Mouse (Mus musculus) neural tube, embryonic 14.5 days (tissue): Measurements from ENCODE around the gene 5730596B20Rik. TPM values are rescaled to one million over a fixed set of nuclear protein-coding genes. Genes with fewer than 3 reads are reported as not detected.

Experiments
- ATAC-seq: fragments of 200-750 bp; cut with Nextera tagmentation; 2 replicates; pipeline ENCODE4 v1.8.0; 2017; ENCODE audit warnings: low read depth, mild to moderate bottlenecking, moderate TSS enrichment, moderate library complexity
- H3K27ac ChIP-seq: fragments of 300-500 bp; sonication (generic); 2 replicates; pipeline ENCODE4 v1.5.1; 2014; ENCODE audit warnings: low read depth, mild to moderate bottlenecking, control low read depth, low read length, moderate library complexity, mixed read lengths
- H3K27me3 ChIP-seq: fragments of 300-500 bp; sonication (generic); 2 replicates; pipeline ENCODE4 v1.6.1; 2014; ENCODE audit warnings: low read length; ENCODE audit not compliant: control insufficient read depth, insufficient read depth
- H3K36me3 ChIP-seq: fragments of 300-500 bp; sonication (generic); 2 replicates; pipeline ENCODE4 v1.6.1; 2014; ENCODE audit warnings: low read length, mixed read lengths; ENCODE audit not compliant: control insufficient read depth, insufficient read depth
- H3K4me1 ChIP-seq: fragments of 300-500 bp; sonication (generic); 2 replicates; pipeline ENCODE4 v1.6.1; 2014; ENCODE audit warnings: low read length; ENCODE audit not compliant: control insufficient read depth, insufficient read depth
- H3K4me2 ChIP-seq: fragments of 300-500 bp; sonication (generic); 2 replicates; pipeline ENCODE4 v1.6.1; 2014; ENCODE audit warnings: mild to moderate bottlenecking, low read depth, low read length, control low read depth
- H3K4me3 ChIP-seq: fragments of 300-500 bp; sonication (generic); 2 replicates; pipeline ENCODE4 v1.5.1; 2014; ENCODE audit warnings: low read depth, low read length, control low read depth, mixed read lengths
- H3K9ac ChIP-seq: fragments of 300-500 bp; sonication (generic); replicated peaks from 2 replicates; pipeline ENCODE4 v1.6.1; 2014; ENCODE audit warnings: low read depth, mild to moderate bottlenecking, control low read depth, low read length, mixed read lengths
- H3K9me3 ChIP-seq: fragments of 300-500 bp; sonication (generic); 2 replicates; pipeline ENCODE4 v1.6.1; 2016; ENCODE audit warnings: low read length; ENCODE audit not compliant: control insufficient read depth
- WGBS: fragments of 180-500 bp; shearing (Covaris S2); extraction: QIAGEN DNeasy Blood & Tissue Kit; methylation state at CpG from one replicate; pipeline ENCODE4 v1.1.7; 2014; 5-methylcytosine and 5-hydroxymethylcytosine counted together
- polyA plus RNA-seq: library from polyadenylated mRNA; unstranded; fragments of >200 nt; fragmentation: Nextera tagmentation; extraction: Ambion mirVana; gene quantifications from 2 replicates; pipeline ENCODE4 v1.2.1, GENCODE M21; 2014

Gene 5730596B20Rik
- polyA plus RNA-seq, 1 experiment from 2014 or later: 2.2 TPM

DNA sequence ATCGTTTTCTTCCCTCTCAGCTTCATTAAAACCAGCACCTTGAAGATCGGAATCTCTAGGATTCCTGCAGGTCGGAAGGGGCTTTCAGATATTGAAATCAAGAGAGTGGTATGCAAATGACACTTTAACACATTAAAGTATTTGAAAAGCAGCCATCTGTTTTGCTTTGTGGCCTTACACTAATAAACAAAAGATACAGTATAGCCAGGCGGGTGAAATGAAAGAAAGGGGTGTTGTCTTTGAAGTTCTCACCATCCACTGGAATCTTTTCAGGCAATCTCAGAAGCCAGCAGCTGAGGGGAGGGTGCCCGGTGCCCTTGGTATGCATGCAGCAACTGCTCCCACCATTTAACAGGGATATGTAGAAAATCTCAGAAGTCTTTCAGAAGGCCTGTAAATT is 23.3 kb upstream of the 5730596B20Rik start:
- no peak overlapping the region for H3K4me2 ChIP-seq
- H3K4me1 ChIP-seq: peaks cover 9% of the 10 kb centered on the region
- ATAC-seq: no peak
- H3K9me3 ChIP-seq: no peaks in the 10 kb centered on the region
- no peaks in the 10 kb centered on the region for H3K36me3 ChIP-seq
- no peak overlapping the region for H3K9ac ChIP-seq
- no peak overlapping the region for H3K27ac ChIP-seq
- no peaks in the 10 kb centered on the region for H3K27me3 ChIP-seq
- 28% methylated on average over 5 of the region's 5 CpGs for WGBS
- no peak overlapping the region for H3K4me3 ChIP-seq

DNA sequence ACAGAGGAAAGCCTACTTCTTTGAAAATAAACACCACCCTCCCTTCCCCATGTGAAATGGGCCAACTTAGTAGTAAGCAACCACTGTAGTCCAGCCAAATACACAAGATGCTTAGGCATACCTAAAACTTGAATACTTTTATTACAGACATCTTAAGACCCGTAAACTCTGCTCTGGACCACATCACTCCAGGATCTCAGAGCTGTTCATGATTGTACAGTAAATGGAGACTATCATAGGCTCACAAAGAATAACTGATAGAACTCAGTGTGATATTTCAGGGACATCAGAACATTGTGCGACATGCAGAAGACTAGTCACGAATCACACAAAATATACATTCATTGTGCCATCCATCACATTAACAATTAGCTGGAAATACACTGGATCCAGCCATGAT is 21.8 kb upstream of the 5730596B20Rik start:
- Histone ChIP-seq H3K36me3 (no peaks in the 10 kb centered on the region), H3K4me2 (peak overlapping the region; percentile 60; the same call in 1 of the 2 replicates), H3K27ac (no peak overlapping the region), H3K4me1 (peaks cover 23% of the 10 kb centered on the region), H3K9me3 (no peaks in the 10 kb centered on the region), H3K4me3 (no peak overlapping the region), H3K9ac (no peak overlapping the region), H3K27me3 (no peaks in the 10 kb centered on the region)
- ATAC-seq: no peak
- WGBS: 45% methylated on average over 3 of the region's 3 CpGs

DNA sequence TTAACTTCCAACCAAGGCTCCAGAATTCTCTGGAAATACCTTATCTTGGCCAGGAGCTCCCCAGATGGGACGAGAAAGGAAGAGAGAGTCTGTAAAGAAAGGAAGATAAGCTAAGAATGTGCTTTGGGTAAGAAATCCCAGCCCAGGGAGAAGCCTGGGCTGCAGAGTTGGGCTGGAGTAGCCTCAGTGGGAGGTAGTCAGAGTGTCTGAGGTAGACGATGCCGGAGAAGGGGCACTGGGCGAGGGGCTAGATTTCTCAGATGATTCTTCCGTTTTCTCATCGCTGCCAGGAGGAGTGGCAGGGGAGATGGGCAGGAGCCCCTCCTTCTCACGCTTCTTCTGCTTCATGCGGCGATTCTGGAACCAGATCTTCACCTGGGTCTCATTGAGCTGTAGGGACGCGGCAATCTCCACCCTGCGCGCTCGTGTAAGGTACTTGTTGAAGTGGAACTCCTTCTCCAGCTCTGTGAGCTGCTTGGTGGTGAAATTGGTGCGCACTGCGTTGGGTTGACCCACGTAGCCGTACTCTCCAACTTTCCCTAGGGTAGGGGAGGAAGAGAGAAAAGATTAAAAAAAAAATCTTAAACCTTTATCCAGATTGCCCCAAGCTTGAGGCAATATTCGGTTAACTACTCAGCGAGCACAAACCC is 20.6 kb upstream of the 5730596B20Rik start:
- Histone ChIP-seq H3K4me2 (peak overlapping the region; percentile 60), H3K9ac (no peak overlapping the region), H3K27me3 (no peaks in the 10 kb centered on the region), H3K36me3 (no peaks in the 10 kb centered on the region), H3K9me3 (no peaks in the 10 kb centered on the region), H3K4me3 (peak overlapping the region; percentile 81; the same call in 1 of the 2 replicates), H3K4me1 (peaks cover 30% of the 10 kb centered on the region), H3K27ac (no peak overlapping the region)
- ATAC-seq: no peak
- 5% methylated on average over 20 of the region's 20 CpGs for WGBS

DNA sequence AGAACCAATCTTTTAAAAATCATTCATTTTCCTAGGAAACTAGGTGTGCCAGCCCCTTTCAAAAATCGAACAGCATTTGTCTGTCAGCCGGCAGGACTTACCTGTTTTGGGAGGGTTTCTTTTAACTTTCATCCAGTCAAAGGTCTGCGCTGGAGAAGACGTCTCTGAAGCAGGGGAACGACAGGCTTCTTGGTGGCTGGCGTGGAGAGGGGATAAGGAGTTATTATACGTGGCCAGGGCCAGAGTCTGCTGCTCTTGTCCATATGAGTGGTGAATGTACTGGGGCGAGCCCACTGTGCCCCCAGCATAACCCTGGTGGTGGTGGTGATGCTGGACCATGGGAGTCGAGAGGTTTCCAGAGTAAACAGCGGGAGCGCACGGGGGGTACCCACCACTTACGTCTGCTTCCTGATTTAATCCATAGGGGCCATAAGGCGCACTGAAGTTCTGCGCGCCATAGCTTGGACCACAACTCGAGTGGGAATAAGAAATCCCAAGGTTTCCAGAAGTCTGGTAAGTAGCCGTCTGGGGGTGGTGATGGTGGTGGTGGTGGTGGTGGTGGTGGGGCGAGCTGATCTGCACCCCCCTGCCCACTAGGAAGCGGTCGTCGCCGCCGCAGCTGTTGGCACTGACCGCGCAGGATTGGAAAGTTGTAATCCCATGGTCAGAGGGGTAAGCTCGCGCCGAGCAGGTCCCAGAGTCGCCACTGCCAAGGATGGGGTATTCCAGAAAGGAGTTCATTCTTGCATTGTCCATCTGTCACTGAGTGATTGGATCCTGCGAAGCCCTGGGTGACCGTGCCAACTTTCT is 19.6 kb upstream of the 5730596B20Rik start:
- H3K9ac ChIP-seq: peak overlapping the region; percentile 88
- H3K4me1 ChIP-seq: peaks cover 35% of the 10 kb centered on the region

DNA sequence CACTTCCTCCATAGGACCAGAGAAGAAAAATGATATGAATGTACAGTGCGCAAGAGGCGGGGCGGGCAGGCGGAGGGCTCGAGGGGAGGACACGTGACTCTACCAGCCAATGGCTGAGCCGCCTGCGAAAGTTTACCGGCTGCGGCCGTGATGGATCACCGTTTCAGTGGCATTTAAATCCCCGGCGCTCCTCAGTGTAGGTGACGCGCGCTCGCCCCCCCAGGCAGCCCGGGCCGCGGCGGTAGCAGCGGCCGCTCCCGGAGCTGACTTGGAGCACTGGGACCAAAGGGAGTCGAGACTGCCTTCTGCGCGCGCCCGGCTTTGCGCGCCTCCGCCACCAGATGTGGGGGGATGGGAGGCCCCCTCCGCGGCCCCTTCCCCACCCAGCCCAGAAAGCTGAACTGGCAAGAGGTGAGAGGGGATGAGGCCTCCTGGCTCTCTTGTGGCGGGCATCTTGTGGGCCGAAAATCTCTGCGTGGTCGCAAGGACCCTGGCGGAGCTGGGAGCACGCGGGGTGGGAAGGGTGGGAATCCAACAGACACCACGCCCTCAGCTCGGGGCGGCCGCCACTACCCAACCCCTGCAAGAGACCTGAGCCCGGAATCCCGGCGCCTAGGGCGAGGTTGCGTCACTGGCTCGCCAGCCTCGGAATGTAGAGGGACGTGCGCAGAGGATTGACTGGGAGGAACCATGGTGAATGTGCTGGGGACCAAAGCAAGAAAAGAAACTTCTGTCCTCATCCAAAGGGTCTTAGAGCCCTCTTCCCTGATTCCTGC is 18.8 kb upstream of the 5730596B20Rik start, which contains the start of gene Hoxa1:
Gene Hoxa1 (minus strand): TSS at position 42 of the 776 bp plus-strand sequence.
- ATAC-seq: peak; percentile 88
- peak within 1 kb of the TSS; percentile 88 for H3K9ac ChIP-seq
- no peaks in the 10 kb centered on the region for H3K9me3 ChIP-seq
- H3K36me3 ChIP-seq: no peaks in the 10 kb centered on the region
- H3K27me3 ChIP-seq: no peaks in the 10 kb centered on the region
- H3K27ac ChIP-seq: peak within 1 kb of the TSS; percentile 90
- H3K4me3 ChIP-seq: peak within 1 kb of the TSS; percentile 81
- peak within 1 kb of the TSS; percentile 60 for H3K4me2 ChIP-seq
- H3K4me1 ChIP-seq: peaks cover 40% of the 10 kb centered on the region
- WGBS: 0% methylated on average over 54 of the region's 55 CpGs

More for the DNA sequence above, 19.6 kb upstream of the 5730596B20Rik start:
- no peaks in the 10 kb centered on the region for H3K9me3 ChIP-seq
- no peaks in the 10 kb centered on the region for H3K36me3 ChIP-seq
- ATAC-seq: no peak
- WGBS: under 1% methylated on average over 32 of the region's 32 CpGs
- no peaks in the 10 kb centered on the region for H3K27me3 ChIP-seq
- H3K4me3 ChIP-seq: peak overlapping the region; percentile 81
- peak overlapping the region; percentile 90 for H3K27ac ChIP-seq
- peak overlapping the region; percentile 60 for H3K4me2 ChIP-seq

DNA sequence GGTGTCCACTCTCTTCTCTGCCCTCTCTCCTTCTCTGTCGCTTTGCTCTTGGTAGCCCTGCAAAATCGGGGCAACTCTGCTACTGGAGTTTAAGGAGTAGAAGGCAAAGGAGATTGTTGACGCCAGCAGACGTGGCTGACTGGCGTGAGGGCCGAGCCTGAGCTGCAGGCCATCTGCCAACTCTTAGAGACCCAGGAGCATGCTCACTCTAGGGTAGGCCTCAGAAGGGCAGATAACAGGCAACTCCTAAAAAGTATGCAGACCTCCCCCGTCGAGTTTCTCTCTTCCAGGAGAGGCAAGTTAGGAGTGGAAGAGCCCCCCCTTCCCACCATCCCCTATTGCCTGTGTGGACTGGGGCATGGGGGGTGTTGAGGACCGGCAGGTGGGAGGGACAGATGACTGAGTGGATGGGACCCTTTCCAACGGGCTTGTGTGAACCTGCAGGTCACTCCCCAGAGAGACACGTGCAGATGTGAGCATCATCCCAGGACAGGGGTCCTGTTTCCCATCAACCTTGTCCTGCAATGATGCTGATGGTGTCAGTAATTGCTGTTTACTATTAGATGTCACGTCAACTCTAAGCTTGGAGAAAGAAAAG is 18.0 kb upstream of the 5730596B20Rik start:
- Histone ChIP-seq H3K4me2 (peak overlapping the region; percentile 60), H3K4me3 (peak overlapping the region; percentile 81), H3K27ac (peak overlapping the region; percentile 90), H3K9ac (peak overlapping the region; percentile 88), H3K9me3 (no peaks in the 10 kb centered on the region), H3K36me3 (no peaks in the 10 kb centered on the region), H3K27me3 (no peaks in the 10 kb centered on the region), H3K4me1 (peaks cover 45% of the 10 kb centered on the region)
- no peak; the same call in 1 of the 2 replicates for ATAC-seq
- 4% methylated on average over 12 of the region's 12 CpGs for WGBS

DNA sequence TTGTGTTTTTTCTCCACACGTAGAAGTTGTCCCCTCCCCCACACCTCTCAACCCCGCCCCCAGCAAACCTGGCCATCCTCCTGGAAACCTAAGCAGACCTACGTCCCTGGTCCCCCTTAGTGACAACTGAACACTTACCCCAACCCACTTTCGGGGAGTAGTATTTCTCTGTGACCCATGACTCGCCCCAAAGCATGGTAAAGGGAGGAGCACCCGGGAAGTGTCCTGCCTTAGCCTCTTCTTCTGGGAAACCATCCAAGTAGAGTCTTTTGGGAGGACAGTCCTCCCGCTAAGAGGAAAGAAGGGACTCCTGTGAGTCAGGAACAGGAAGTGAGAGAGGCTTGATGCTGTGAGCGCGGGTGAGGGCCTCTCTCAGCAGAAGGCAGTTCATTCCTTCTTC is 17.3 kb upstream of the 5730596B20Rik start:
- peak overlapping the region; percentile 89 for H3K27ac ChIP-seq
- no peaks in the 10 kb centered on the region for H3K27me3 ChIP-seq
- peak overlapping the region; percentile 81 for H3K4me3 ChIP-seq
- no peaks in the 10 kb centered on the region for H3K9me3 ChIP-seq
- WGBS: 6% methylated on average over 9 of the region's 9 CpGs
- H3K9ac ChIP-seq: peak overlapping the region; percentile 88
- no peaks in the 10 kb centered on the region for H3K36me3 ChIP-seq
- peak overlapping the region; percentile 60 for H3K4me2 ChIP-seq
- peaks cover 51% of the 10 kb centered on the region for H3K4me1 ChIP-seq
- ATAC-seq: no peak

DNA sequence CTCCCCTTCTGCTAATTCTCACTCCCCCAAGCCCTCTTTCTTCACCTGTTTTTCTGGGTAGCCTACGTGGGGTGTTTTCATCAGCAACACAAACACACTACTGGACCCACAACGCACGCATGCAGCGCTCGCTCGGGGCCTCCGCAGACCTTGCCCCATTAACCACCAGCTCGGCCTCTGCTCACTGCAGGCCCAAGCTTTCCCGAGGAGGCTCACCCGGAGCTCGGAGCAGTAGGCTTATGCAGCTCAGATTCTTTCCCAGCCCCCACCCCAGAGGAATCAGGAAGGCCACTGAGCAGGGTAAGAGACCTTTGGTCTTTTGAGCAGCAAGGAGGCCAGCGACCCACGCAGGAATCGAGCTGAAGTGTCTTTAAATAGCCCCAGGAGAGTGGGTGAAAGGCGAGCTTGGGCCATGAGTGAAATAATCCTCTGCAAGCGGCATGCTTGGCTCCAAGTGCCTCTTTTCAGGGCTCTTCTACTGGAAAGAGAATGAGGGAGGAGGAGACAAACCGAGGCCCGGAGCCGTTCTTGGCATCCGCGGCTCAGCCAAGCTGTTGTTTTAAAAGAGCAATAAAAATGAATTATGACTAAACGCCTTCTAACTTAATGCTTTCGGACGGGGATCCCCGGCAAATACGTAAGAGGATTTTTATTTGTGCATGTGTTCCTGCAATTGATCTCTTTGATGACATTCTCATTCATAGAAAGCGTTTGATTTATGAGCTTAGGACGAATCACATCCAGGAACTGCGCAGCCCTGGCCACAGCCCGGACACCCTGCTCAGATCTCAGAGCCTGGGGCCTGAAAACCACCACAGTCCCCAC is 16.6 kb upstream of the 5730596B20Rik start:
- ATAC-seq: no peak
- peak overlapping the region; percentile 89 for H3K27ac ChIP-seq

More for the DNA sequence above, 16.6 kb upstream of the 5730596B20Rik start:
- Histone ChIP-seq H3K9ac (peak overlapping the region; percentile 88), H3K4me3 (peak overlapping the region; percentile 81), H3K36me3 (no peaks in the 10 kb centered on the region), H3K9me3 (no peaks in the 10 kb centered on the region), H3K27me3 (no peaks in the 10 kb centered on the region), H3K4me2 (peak overlapping the region; percentile 60), H3K4me1 (peaks cover 58% of the 10 kb centered on the region)
- under 1% methylated on average over 30 of the region's 30 CpGs for WGBS
